Mouse (Mus musculus): ENCODE results near the gene Palm3. TPM values are rescaled to one million over a fixed set of nuclear protein-coding genes. Genes with fewer than 3 reads are reported as not detected.
"Not testable (repeated sequence)": the region's sequence is repeated elsewhere in the genome, so short reads cannot be mapped to it uniquely, and the experiment has no call there.

Palm3 gene
- polyA plus RNA-seq, 1 experiment from 2014 or later, result 6.7 TPM

- Histone ChIP-seq H3K9ac (no peak overlapping the region), H3K36me3 (peaks cover 39% of the 10 kb centered on the region), H3K4me1 (peaks cover 19% of the 10 kb centered on the region), H3K9me3 (no peaks in the 10 kb centered on the region), H3K27ac (no peak overlapping the region), H3K27me3 (replicated peaks) (no peaks in the 10 kb centered on the region), H3K4me2 (no peak overlapping the region), H3K4me3 (replicated peaks) (no peak overlapping the region)
- no peak for ATAC-seq (ENCODE audit: insufficient read depth, low FRiP score, low read depth)
- WGBS, result 96% methylated on average over 7 of the region's 7 CpGs
Measured at GRCm38 (mm10) chr8:83981533-83981932, 39.7 kb upstream of the Palm3 start.

DNA sequence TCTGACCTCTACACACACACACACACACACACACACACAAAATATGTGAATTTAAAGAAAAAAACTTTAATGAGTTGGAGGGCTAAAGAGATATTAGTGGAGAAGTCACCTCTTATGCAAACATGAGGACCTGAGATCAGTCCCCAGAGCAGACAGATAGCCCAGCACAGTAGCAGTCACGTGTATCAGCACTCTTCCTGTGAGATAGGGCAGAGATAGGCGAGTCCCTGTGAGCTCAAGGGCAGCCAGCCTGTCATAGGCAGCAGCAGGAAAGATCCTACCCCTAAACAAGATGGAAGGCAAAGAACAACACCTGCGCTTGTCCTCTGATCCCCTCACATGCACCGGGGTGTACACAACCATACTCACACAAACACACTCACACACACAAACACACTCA, 38.8 kb upstream of the Palm3 start:
- ATAC-seq (ENCODE audit: insufficient read depth, low FRiP score, low read depth), result no peak; the same call in 1 of the 2 replicates
- Histone ChIP-seq H3K27me3 (replicated peaks) (no peaks in the 10 kb centered on the region), H3K4me2 (no peak overlapping the region), H3K9me3 (no peaks in the 10 kb centered on the region), H3K27ac (no peak overlapping the region), H3K9ac (no peak overlapping the region), H3K4me3 (replicated peaks) (no peak overlapping the region), H3K4me1 (peaks cover 10% of the 10 kb centered on the region; the same call in 1 of the 2 replicates), H3K36me3 (peaks cover 46% of the 10 kb centered on the region)
- 71% methylated on average over 4 of the region's 4 CpGs for WGBS

DNA sequence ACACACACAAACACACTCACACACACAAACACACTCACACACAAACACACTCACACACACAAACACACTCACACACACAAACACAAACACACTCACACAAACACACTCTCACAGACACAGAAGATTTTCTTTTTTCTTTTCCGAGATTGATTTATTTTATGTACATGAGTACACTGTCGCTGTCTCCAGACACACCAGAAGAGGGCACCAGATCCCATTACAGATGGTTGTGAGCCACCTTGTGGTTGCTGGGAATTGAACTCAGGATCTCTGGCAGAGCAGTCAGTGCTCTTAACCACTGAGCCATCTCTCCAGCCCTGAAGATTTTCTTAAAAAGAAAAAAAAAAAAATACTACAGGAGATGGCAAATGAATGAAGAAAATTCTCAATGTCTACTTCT, 38.0 kb upstream of the Palm3 start:
- H3K36me3 ChIP-seq, result peaks cover 51% of the 10 kb centered on the region
- H3K4me3 ChIP-seq (replicated peaks); H3K9me3 ChIP-seq; H3K9ac ChIP-seq; H3K4me2 ChIP-seq; H3K4me1 ChIP-seq; H3K27me3 ChIP-seq (replicated peaks); H3K27ac ChIP-seq; ATAC-seq (ENCODE audit: insufficient read depth, low FRiP score, low read depth): not testable (repeated sequence)
- 98% methylated on average over 2 of the region's 2 CpGs for WGBS

GRCm38 (mm10) chr8:83989243-83989642, 32.0 kb upstream of the Palm3 start:
- 86% methylated on average over 7 of the region's 7 CpGs for WGBS

GRCm38 (mm10) chr8:83990170-83990569, 31.1 kb upstream of the Palm3 start:
- Histone ChIP-seq H3K27me3 (replicated peaks) (no peaks in the 10 kb centered on the region), H3K4me1 (no peaks in the 10 kb centered on the region), H3K4me2 (no peak overlapping the region), H3K9ac (no peak overlapping the region), H3K4me3 (replicated peaks) (no peak overlapping the region), H3K36me3 (peaks cover 47% of the 10 kb centered on the region), H3K9me3 (no peaks in the 10 kb centered on the region), H3K27ac (no peak overlapping the region)
- WGBS, result 95% methylated on average over 14 of the region's 14 CpGs
- ATAC-seq (ENCODE audit: insufficient read depth, low FRiP score, low read depth), result no peak

More at GRCm38 (mm10) chr8:83989243-83989642, 32.0 kb upstream of the Palm3 start:
- no peaks in the 10 kb centered on the region for H3K9me3 ChIP-seq
- ATAC-seq (ENCODE audit: insufficient read depth, low FRiP score, low read depth), result no peak
- H3K4me2 ChIP-seq, result no peak overlapping the region
- no peak overlapping the region for H3K27ac ChIP-seq
- no peaks in the 10 kb centered on the region for H3K4me1 ChIP-seq
- H3K27me3 ChIP-seq (replicated peaks), result no peaks in the 10 kb centered on the region
- H3K4me3 ChIP-seq (replicated peaks), result no peak overlapping the region
- no peak overlapping the region for H3K9ac ChIP-seq
- peaks cover 54% of the 10 kb centered on the region for H3K36me3 ChIP-seq

GRCm38 (mm10) chr8:83992488-83992887, 28.8 kb upstream of the Palm3 start:
- Histone ChIP-seq H3K4me2 (no peak overlapping the region), H3K27me3 (replicated peaks) (no peaks in the 10 kb centered on the region), H3K36me3 (peaks cover 37% of the 10 kb centered on the region), H3K4me3 (replicated peaks) (no peak overlapping the region), H3K4me1 (no peaks in the 10 kb centered on the region; the same call in 1 of the 2 replicates), H3K9ac (no peak overlapping the region), H3K27ac (no peak overlapping the region), H3K9me3 (no peaks in the 10 kb centered on the region)
- 78% methylated on average over 2 of the region's 2 CpGs for WGBS
- no peak for ATAC-seq (ENCODE audit: insufficient read depth, low FRiP score, low read depth)

GRCm38 (mm10) chr8:83994030-83994429, 27.2 kb upstream of the Palm3 start:
- Histone ChIP-seq H3K9ac (no peak overlapping the region), H3K27me3 (replicated peaks) (no peaks in the 10 kb centered on the region), H3K4me3 (replicated peaks) (no peak overlapping the region), H3K36me3 (peaks cover 25% of the 10 kb centered on the region), H3K27ac (no peak overlapping the region), H3K4me2 (no peak overlapping the region), H3K9me3 (no peaks in the 10 kb centered on the region), H3K4me1 (peaks cover 4% of the 10 kb centered on the region)
- WGBS, result 74% methylated on average over 3 of the region's 3 CpGs
- ATAC-seq (ENCODE audit: insufficient read depth, low FRiP score, low read depth), result no peak

- no peaks in the 10 kb centered on the region for H3K27me3 ChIP-seq (replicated peaks)
- peaks cover 15% of the 10 kb centered on the region for H3K4me1 ChIP-seq
- no peak for ATAC-seq (ENCODE audit: insufficient read depth, low FRiP score, low read depth)
- no peak overlapping the region; the same call in 1 of the 2 replicates for H3K9ac ChIP-seq
- H3K4me2 ChIP-seq, result peak overlapping the region; percentile 91
- H3K27ac ChIP-seq, result peak overlapping the region; percentile 98; the same call in 1 of the 2 replicates
- WGBS, result 20% methylated on average over 12 of the region's 12 CpGs
- peaks cover 16% of the 10 kb centered on the region for H3K36me3 ChIP-seq
- no peaks in the 10 kb centered on the region for H3K9me3 ChIP-seq
- H3K4me3 ChIP-seq (replicated peaks), result peak overlapping the region; percentile 84
Measured at GRCm38 (mm10) chr8:83995973-83996372, 25.3 kb upstream of the Palm3 start.

GRCm38 (mm10) chr8:83996567-83997505, 24.4 kb upstream of the Palm3 start:
- H3K4me2 ChIP-seq, result peak overlapping the region; percentile 91
- ATAC-seq (ENCODE audit: insufficient read depth, low FRiP score, low read depth), result peak; percentile 88
- H3K4me3 ChIP-seq (replicated peaks), result peak overlapping the region; percentile 84
- peak overlapping the region; percentile 98 for H3K27ac ChIP-seq
- peaks cover 21% of the 10 kb centered on the region for H3K4me1 ChIP-seq
- H3K27me3 ChIP-seq (replicated peaks), result no peaks in the 10 kb centered on the region
- no peaks in the 10 kb centered on the region for H3K9me3 ChIP-seq
- 0% methylated on average over 73 of the region's 103 CpGs for WGBS
- peak overlapping the region; percentile 82; the same call in 1 of the 2 replicates for H3K9ac ChIP-seq
- H3K36me3 ChIP-seq, result peaks cover 23% of the 10 kb centered on the region

- H3K9me3 ChIP-seq, result no peaks in the 10 kb centered on the region
- H3K27me3 ChIP-seq (replicated peaks), result no peaks in the 10 kb centered on the region
- peak within 1 kb of the TSS; percentile 82 for H3K9ac ChIP-seq
- ATAC-seq (ENCODE audit: insufficient read depth, low FRiP score, low read depth), result no peak
- H3K4me2 ChIP-seq, result peak within 1 kb of the TSS; percentile 91
- peak within 1 kb of the TSS; percentile 84 for H3K4me3 ChIP-seq (replicated peaks)
- H3K4me1 ChIP-seq, result peaks cover 21% of the 10 kb centered on the region
- H3K27ac ChIP-seq, result peak within 1 kb of the TSS; percentile 98
- under 1% methylated on average over 30 of the region's 112 CpGs for WGBS
- H3K36me3 ChIP-seq, result peaks cover 26% of the 10 kb centered on the region
Measured at GRCm38 (mm10) chr8:83997511-83998141, 23.6 kb upstream of the Palm3 start, which contains the start of gene Samd1. Samd1 (plus strand) TSS chr8:83997672.

DNA sequence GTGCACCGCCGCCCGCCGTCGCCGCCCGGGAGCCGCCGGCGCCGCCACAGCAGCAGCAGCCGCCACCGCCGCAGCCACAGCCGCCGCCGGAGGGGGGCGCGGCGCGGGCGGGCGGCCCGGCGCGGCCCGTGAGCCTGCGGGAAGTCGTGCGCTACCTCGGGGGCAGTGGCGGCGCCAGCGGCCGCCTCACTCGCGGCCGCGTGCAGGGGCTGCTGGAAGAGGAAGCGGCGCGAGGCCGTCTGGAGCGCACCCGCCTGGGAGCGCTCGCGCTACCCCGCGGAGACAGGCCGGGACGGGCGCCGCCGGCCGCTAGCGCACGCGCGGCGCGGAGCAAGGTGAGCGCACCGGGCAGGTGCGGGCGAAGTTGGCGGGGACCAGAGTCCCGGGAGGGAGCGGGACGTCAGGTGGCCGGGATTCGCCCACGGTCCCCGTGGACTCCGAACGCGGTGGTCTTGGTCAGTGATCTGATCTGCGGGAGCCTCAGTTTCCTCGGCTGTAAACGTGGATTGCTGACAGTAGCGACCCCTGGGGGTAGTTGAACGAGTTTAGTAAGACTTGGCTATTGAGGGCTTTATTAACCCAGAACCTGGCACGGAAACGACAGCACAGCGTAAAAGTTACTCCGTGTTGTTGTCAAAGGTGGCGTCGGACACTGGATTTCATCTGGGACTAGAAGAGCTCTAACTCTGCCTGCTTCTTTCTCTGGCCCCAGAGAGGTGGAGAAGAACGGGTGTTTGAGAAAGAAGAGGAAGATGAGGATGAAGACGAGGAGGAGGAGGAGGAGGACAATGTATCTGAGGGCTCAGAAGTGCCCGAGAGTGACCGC, 22.8 kb upstream of the Palm3 start:
- H3K27ac ChIP-seq, result peak overlapping the region; percentile 90
- peak overlapping the region; percentile 91 for H3K4me2 ChIP-seq
- 1% methylated on average over 81 of the region's 92 CpGs for WGBS
- ATAC-seq (ENCODE audit: insufficient read depth, low FRiP score, low read depth), result no peak
- H3K9ac ChIP-seq, result peak overlapping the region; percentile 63
- H3K4me1 ChIP-seq, result peaks cover 25% of the 10 kb centered on the region
- no peaks in the 10 kb centered on the region for H3K27me3 ChIP-seq (replicated peaks)
- H3K36me3 ChIP-seq, result peaks cover 24% of the 10 kb centered on the region
- no peaks in the 10 kb centered on the region for H3K9me3 ChIP-seq
- H3K4me3 ChIP-seq (replicated peaks), result peak overlapping the region; percentile 78

All from stomach, embryonic 15.5 days (tissue).